Mouse (Mus musculus) lung, embryonic 15.5 days (tissue): ENCODE measurements around the gene Auh. TPM values are rescaled to one million over a fixed set of nuclear protein-coding genes. Genes with fewer than 3 reads are reported as not detected.

Source experiments
- ATAC-seq: fragments of 200-750 bp; cut with Nextera tagmentation; 2 replicates; pipeline ENCODE4 v1.8.0; 2017; ENCODE audit warnings: moderate number of reproducible peaks, borderline replicate concordance; ENCODE audit not compliant: low FRiP score, low TSS enrichment; ENCODE audit errors: extremely low read depth
- H3K27ac ChIP-seq: fragments of 300-500 bp; sonication (generic); 2 replicates; pipeline ENCODE4 v1.5.1; 2015; ENCODE audit warnings: moderate library complexity, mild to moderate bottlenecking, inconsistent platforms
- H3K27me3 ChIP-seq: fragments of 300-500 bp; sonication (generic); 2 replicates; pipeline ENCODE4 v1.6.1; 2015; ENCODE audit warnings: inconsistent platforms
- H3K36me3 ChIP-seq: fragments of 300-500 bp; sonication (generic); 2 replicates; pipeline ENCODE4 v1.6.1; 2015; ENCODE audit warnings: inconsistent platforms
- H3K4me1 ChIP-seq: fragments of 300-500 bp; sonication (generic); 2 replicates; pipeline ENCODE4 v1.6.1; 2015; ENCODE audit warnings: inconsistent platforms
- H3K4me2 ChIP-seq: fragments of 300-500 bp; sonication (generic); 2 replicates; pipeline ENCODE4 v1.6.1; 2015; ENCODE audit warnings: inconsistent platforms, mild to moderate bottlenecking, moderate library complexity
- H3K4me3 ChIP-seq: fragments of 300-500 bp; sonication (generic); 2 replicates; pipeline ENCODE4 v1.5.1; 2015; ENCODE audit warnings: mild to moderate bottlenecking, inconsistent platforms
- H3K9ac ChIP-seq: fragments of 300-500 bp; sonication (generic); 2 replicates; pipeline ENCODE4 v1.6.1; 2015; ENCODE audit warnings: inconsistent platforms
- H3K9me3 ChIP-seq: fragments of 300-500 bp; sonication (generic); 2 replicates; pipeline ENCODE4 v1.6.1; 2016; ENCODE audit warnings: inconsistent platforms
- WGBS: fragments of 180-500 bp; shearing (Covaris S2); methylation state at CpG from one replicate; pipeline ENCODE4 v1.1.7; 2015; 5-methylcytosine and 5-hydroxymethylcytosine counted together
- polyA plus RNA-seq: library from polyadenylated mRNA; unstranded; fragments of >200 nt; fragmentation: Nextera tagmentation; extraction: Ambion mirVana; gene quantifications from 2 replicates; pipeline ENCODE4 v1.2.1, GENCODE M21; 2015

The Auh gene
- polyA plus RNA-seq, 1 experiment from 2014 or later, result 45.7 TPM

- no peak overlapping the region for H3K27ac ChIP-seq
- H3K27me3 ChIP-seq, result no peaks in the 10 kb centered on the region
- no peak overlapping the region for H3K4me2 ChIP-seq
- H3K4me1 ChIP-seq, result no peaks in the 10 kb centered on the region
- 64% methylated on average over 7 of the region's 7 CpGs for WGBS
- no peak for ATAC-seq
- H3K36me3 ChIP-seq, result no peaks in the 10 kb centered on the region
- no peak overlapping the region for H3K4me3 ChIP-seq
- no peaks in the 10 kb centered on the region for H3K9me3 ChIP-seq
- no peak overlapping the region for H3K9ac ChIP-seq
Measured at GRCm38 (mm10) chr13:52921065-52921825, 8.2 kb downstream of the Auh start.

DNA sequence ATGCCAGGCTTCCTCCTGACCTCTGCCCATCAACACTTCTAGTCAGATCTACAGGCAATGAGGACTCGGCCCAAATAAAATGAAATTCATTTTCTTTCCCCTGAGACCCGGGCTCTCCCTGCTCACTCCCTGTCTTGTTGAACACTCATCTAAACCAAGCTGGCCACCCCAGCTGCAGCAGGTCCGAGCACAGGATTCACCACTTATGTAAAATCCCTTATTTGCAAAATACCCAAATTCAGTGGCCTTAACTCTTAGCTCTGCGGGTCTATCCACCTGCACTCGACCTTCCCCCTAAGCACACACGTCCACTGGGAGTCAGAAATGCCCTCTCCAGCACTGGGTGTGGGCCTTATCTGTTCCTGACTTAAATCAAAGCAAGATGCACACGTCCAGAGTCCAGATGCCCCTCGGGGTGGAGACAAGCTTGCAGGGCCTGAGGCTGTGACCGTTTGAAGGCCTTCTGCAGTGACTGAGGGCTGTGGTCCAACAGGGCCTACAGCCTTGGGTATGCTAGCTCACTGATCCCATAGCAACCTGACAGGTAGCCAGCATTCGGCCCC lies 9.6 kb downstream of the Auh start:
- H3K27ac ChIP-seq, result no peak overlapping the region
- no peak overlapping the region for H3K4me3 ChIP-seq
- no peaks in the 10 kb centered on the region for H3K36me3 ChIP-seq
- H3K4me2 ChIP-seq, result no peak overlapping the region
- H3K4me1 ChIP-seq, result 0 out of 2 replicates have a peak, but pooled peaks cover under 1% of the 10 kb centered on the region
- WGBS, result 62% methylated on average over 10 of the region's 10 CpGs
- no peaks in the 10 kb centered on the region for H3K27me3 ChIP-seq
- ATAC-seq, result no peak
- no peak overlapping the region for H3K9ac ChIP-seq
- H3K9me3 ChIP-seq, result no peaks in the 10 kb centered on the region

DNA sequence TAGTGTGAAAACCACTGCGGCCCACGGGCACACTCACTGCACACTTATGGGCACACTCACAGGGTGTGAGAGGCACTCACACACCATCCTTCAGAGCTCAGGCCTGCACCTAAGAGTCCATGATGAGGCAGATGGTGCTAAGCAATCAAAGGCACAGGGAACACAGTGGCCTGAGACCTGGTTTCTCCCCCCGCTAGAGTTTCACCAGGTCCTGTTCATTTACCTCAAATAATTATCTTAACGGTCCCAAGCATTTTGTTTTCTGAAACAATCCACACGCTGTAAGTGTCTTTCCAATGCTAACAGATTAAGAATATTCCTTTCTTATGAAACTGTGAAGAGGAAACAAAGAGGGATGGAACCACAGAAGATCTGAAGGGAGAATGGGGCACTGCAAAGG lies 11.1 kb downstream of the Auh start:
- H3K27ac ChIP-seq, result no peak overlapping the region
- no peak for ATAC-seq

GRCm38 (mm10) chr13:52914591-52915110 lies 14.8 kb downstream of the Auh start:
- no peak for ATAC-seq
- no peak overlapping the region for H3K9ac ChIP-seq
- 47% methylated on average over 19 of the region's 19 CpGs for WGBS
- 0 out of 2 replicates have a peak, but pooled peaks cover 4% of the 10 kb centered on the region for H3K4me1 ChIP-seq
- H3K27me3 ChIP-seq, result no peaks in the 10 kb centered on the region
- no peaks in the 10 kb centered on the region for H3K36me3 ChIP-seq
- H3K4me2 ChIP-seq, result no peak overlapping the region
- no peak overlapping the region for H3K27ac ChIP-seq
- H3K4me3 ChIP-seq, result no peak overlapping the region
- no peaks in the 10 kb centered on the region for H3K9me3 ChIP-seq

More for the DNA sequence above, 11.1 kb downstream of the Auh start:
- H3K9me3 ChIP-seq, result no peaks in the 10 kb centered on the region
- H3K27me3 ChIP-seq, result no peaks in the 10 kb centered on the region
- H3K4me3 ChIP-seq, result no peak overlapping the region
- WGBS, result 89% methylated on average over 5 of the region's 5 CpGs
- H3K4me2 ChIP-seq, result no peak overlapping the region
- 0 out of 2 replicates have a peak, but pooled peaks cover 4% of the 10 kb centered on the region for H3K4me1 ChIP-seq
- H3K36me3 ChIP-seq, result no peaks in the 10 kb centered on the region
- H3K9ac ChIP-seq, result no peak overlapping the region

- no peaks in the 10 kb centered on the region for H3K27me3 ChIP-seq
- H3K27ac ChIP-seq, result no peak overlapping the region
- ATAC-seq, result no peak
- H3K4me1 ChIP-seq, result 0 out of 2 replicates have a peak, but pooled peaks cover 4% of the 10 kb centered on the region
- no peaks in the 10 kb centered on the region for H3K9me3 ChIP-seq
- H3K36me3 ChIP-seq, result no peaks in the 10 kb centered on the region
- H3K9ac ChIP-seq, result no peak overlapping the region
- H3K4me3 ChIP-seq, result no peak overlapping the region
- H3K4me2 ChIP-seq, result no peak overlapping the region
- WGBS, result 73% methylated on average over 7 of the region's 7 CpGs
Measured at GRCm38 (mm10) chr13:52913926-52914325, 15.6 kb downstream of the Auh start.

DNA sequence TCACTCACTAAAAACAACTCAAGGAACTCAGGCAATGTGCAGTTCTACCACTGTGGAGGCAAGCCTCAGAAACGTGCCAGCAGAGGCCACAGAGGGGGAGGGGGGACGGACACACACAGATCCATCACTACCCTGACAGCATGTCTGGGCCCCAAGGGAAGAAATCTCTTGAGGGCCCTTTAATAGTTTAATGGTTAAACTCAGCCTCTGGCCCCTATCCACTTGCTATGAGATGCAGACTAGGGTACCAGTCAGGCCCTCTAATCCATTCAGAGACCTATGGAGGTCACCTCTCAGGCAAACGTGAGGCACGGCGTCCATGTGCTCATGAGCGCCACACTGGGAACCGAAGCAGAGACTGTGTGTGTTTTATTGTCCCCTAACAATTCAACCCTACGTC lies 17.0 kb downstream of the Auh start:
- Histone ChIP-seq H3K9me3 (no peaks in the 10 kb centered on the region), H3K4me2 (no peak overlapping the region), H3K36me3 (no peaks in the 10 kb centered on the region), H3K4me1 (0 out of 2 replicates have a peak, but pooled peaks cover 4% of the 10 kb centered on the region), H3K4me3 (no peak overlapping the region), H3K9ac (no peak overlapping the region), H3K27ac (no peak overlapping the region), H3K27me3 (no peaks in the 10 kb centered on the region)
- ATAC-seq, result no peak
- WGBS, result 52% methylated on average over 8 of the region's 8 CpGs

DNA sequence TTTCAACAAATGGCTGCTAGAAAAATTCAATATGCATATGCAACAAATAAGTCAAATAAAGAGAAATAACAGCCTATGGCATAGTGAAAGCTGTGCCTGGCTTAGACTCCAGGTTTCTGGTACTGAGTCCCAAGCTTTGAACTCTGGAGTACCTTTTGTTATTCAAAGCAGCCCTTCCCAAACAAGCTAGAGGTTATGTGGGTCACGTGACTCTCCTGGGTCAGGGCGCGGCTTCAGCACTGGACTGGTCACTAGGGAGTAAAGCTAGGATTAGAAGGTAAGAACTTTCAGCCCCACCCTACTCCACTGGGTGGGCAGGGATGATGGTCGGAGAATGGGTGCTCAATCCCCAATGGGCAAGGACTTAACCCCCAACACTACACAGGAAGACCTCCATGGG lies 18.2 kb downstream of the Auh start:
- H3K27ac ChIP-seq, result no peak overlapping the region
- H3K4me1 ChIP-seq, result 0 out of 2 replicates have a peak, but pooled peaks cover 4% of the 10 kb centered on the region
- H3K4me2 ChIP-seq, result no peak overlapping the region
- no peak for ATAC-seq
- H3K9ac ChIP-seq, result no peak overlapping the region
- no peaks in the 10 kb centered on the region for H3K9me3 ChIP-seq
- H3K36me3 ChIP-seq, result peaks cover 4% of the 10 kb centered on the region; the same call in 1 of the 2 replicates
- WGBS, result 88% methylated on average over 4 of the region's 4 CpGs
- H3K4me3 ChIP-seq, result no peak overlapping the region
- H3K27me3 ChIP-seq, result no peaks in the 10 kb centered on the region

- Histone ChIP-seq H3K36me3 (peaks cover 4% of the 10 kb centered on the region; the same call in 1 of the 2 replicates), H3K9me3 (no peaks in the 10 kb centered on the region), H3K27ac (no peak overlapping the region), H3K9ac (no peak overlapping the region), H3K4me2 (no peak overlapping the region), H3K27me3 (no peaks in the 10 kb centered on the region), H3K4me3 (no peak overlapping the region), H3K4me1 (peaks cover 24% of the 10 kb centered on the region)
- 87% methylated on average over 11 of the region's 11 CpGs for WGBS
- ATAC-seq, result no peak
Measured at GRCm38 (mm10) chr13:52906296-52906695, 23.2 kb downstream of the Auh start.

DNA sequence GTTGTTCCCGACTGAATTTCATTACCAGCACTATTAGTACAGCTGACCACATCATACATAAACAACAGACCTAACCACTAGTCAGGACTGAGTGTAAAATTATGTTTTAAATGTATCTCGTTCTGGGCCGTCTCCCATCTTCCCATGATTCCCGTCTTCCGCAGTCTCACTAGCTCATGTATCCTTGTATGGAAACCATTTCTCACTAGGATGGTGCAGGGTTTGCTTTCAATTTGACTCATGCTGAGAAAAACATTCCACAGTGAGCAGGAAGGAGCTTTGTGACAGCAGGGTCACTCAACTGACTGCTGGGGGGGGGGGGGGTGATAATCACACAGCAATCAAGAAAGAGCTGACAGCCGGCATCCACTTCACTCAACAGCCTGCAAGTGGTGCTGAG lies 25.3 kb downstream of the Auh start:
- Histone ChIP-seq H3K27ac (peak overlapping the region; percentile 60), H3K4me1 (peaks cover 24% of the 10 kb centered on the region), H3K9me3 (no peaks in the 10 kb centered on the region), H3K9ac (no peak overlapping the region), H3K27me3 (no peaks in the 10 kb centered on the region), H3K36me3 (peaks cover 4% of the 10 kb centered on the region; the same call in 1 of the 2 replicates), H3K4me2 (no peak overlapping the region), H3K4me3 (no peak overlapping the region)
- 28% methylated on average over 6 of the region's 6 CpGs for WGBS
- no peak for ATAC-seq

DNA sequence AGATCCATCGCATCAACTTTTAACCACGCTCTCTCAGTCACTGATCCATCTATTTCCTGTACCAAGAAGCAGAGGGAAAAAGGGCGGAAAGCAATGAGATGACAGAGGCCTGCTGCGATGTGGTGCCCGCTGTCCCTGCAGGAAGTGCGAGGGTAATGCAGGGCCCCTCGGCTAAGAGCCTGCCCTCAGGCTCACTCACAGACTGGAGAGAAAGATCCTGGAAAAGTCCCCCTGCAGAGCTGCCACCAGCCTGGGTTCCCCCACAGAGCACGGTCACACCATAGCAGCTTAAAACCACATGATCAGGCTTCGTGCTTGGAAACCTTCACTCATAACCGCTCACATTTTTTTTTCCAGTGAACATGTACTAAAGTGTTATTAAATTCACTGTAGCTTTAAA lies 25.7 kb downstream of the Auh start:
- Histone ChIP-seq H3K4me3 (no peak overlapping the region), H3K27me3 (no peaks in the 10 kb centered on the region), H3K36me3 (peaks cover 4% of the 10 kb centered on the region; the same call in 1 of the 2 replicates), H3K9ac (no peak overlapping the region), H3K27ac (peak overlapping the region; percentile 60; the same call in 1 of the 2 replicates), H3K4me2 (no peak overlapping the region), H3K4me1 (peaks cover 24% of the 10 kb centered on the region), H3K9me3 (no peaks in the 10 kb centered on the region)
- 22% methylated on average over 10 of the region's 10 CpGs for WGBS
- peak; percentile 46; the same call in 1 of the 2 replicates for ATAC-seq

DNA sequence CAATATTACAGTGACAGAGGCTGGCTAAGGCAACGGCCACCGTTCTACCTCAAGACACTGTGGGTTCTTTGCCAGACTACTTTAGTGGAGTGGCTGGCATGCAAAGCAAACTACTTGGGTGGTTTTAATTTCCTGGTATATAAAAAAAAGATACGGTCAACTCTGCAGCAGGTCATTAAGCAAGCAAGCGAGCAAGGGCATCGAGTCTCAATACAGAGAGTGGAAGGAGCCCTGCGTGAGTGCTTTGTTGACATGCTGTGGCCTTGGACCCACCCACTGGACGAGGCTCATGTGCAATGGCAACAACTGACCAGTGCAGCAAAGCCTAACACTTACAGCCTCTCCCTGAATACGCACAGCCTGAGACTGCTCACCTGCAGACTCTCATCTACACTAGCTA lies 27.0 kb downstream of the Auh start:
- no peak overlapping the region for H3K4me2 ChIP-seq
- 70% methylated on average over 8 of the region's 8 CpGs for WGBS
- H3K36me3 ChIP-seq, result peaks cover 4% of the 10 kb centered on the region; the same call in 1 of the 2 replicates
- peaks cover 24% of the 10 kb centered on the region for H3K4me1 ChIP-seq
- H3K9ac ChIP-seq, result no peak overlapping the region
- no peaks in the 10 kb centered on the region for H3K9me3 ChIP-seq
- no peak overlapping the region for H3K27ac ChIP-seq
- no peaks in the 10 kb centered on the region for H3K27me3 ChIP-seq
- H3K4me3 ChIP-seq, result no peak overlapping the region
- ATAC-seq, result no peak

DNA sequence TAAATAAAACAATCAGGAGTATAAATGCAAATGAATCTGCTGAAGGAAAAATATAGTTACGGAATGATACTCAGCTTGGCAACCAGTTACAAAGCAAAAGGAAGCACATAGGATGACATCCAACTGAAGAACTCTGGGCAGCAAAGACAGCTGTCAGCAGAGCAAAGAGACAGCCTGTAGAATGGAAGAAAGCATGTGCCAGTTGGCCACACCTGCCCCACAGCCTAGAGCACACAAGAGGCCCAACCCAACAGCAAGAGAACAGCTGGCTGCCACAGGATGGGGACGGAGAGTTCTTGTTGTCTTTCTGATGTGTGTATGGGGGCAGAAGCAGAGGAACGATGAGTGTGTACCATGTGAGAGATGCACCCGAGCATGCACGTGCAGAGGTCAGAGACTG lies 29.8 kb downstream of the Auh start:
- no peak overlapping the region for H3K4me2 ChIP-seq
- H3K4me1 ChIP-seq, result peaks cover 22% of the 10 kb centered on the region
- H3K9ac ChIP-seq, result no peak overlapping the region
- no peaks in the 10 kb centered on the region for H3K27me3 ChIP-seq
- WGBS, result 89% methylated on average over 5 of the region's 5 CpGs
- ATAC-seq, result no peak
- H3K4me3 ChIP-seq, result no peak overlapping the region
- H3K36me3 ChIP-seq, result peaks cover 4% of the 10 kb centered on the region; the same call in 1 of the 2 replicates
- H3K27ac ChIP-seq, result no peak overlapping the region
- H3K9me3 ChIP-seq, result no peaks in the 10 kb centered on the region
